Mouse (Mus musculus): ENCODE data around the gene Acaa1b.

The Acaa1b gene

GRCm38 (mm10) chr9:119156278-119157201 lies at the start of gene Acaa1b:
Gene Acaa1b (minus strand): TSS chr9:119157093.
- peak; percentile 15 to 16 for DNase-seq (ENCODE audit: low spot score in 2 of 2)

- DNase-seq (ENCODE audit: low spot score in 2 of 2), result no peak
Observed at GRCm38 (mm10) chr9:119206666-119207065, 49.8 kb upstream of the Acaa1b start.

GRCm38 (mm10) chr9:119205756-119206155 lies 48.9 kb upstream of the Acaa1b start:
- no peak for DNase-seq (ENCODE audit: low spot score in 2 of 2)

GRCm38 (mm10) chr9:119203617-119204016 lies 46.7 kb upstream of the Acaa1b start:
- no peak for DNase-seq (ENCODE audit: low spot score in 2 of 2)

GRCm38 (mm10) chr9:119201653-119202052 lies 44.8 kb upstream of the Acaa1b start:
- DNase-seq (ENCODE audit: low spot score in 2 of 2), result no peak

- DNase-seq (ENCODE audit: low spot score in 2 of 2), result no peak
Observed at GRCm38 (mm10) chr9:119199151-119199861, 42.4 kb upstream of the Acaa1b start.

GRCm38 (mm10) chr9:119192202-119192990 lies 35.5 kb upstream of the Acaa1b start:
- DNase-seq (ENCODE audit: low spot score in 2 of 2), result no peak

GRCm38 (mm10) chr9:119181241-119181728 lies 24.4 kb upstream of the Acaa1b start:
- DNase-seq (ENCODE audit: low spot score in 2 of 2), result peak in 1 of 2 experiments; percentile 6

- no peak for DNase-seq (ENCODE audit: low spot score in 2 of 2)
Observed at GRCm38 (mm10) chr9:119179292-119179691, 22.4 kb upstream of the Acaa1b start.

GRCm38 (mm10) chr9:119167608-119168007 lies 10.7 kb upstream of the Acaa1b start:
- no peak for DNase-seq (ENCODE audit: low spot score in 2 of 2)

- no peak for DNase-seq (ENCODE audit: low spot score in 2 of 2)
Observed at GRCm38 (mm10) chr9:119165548-119165947, 8.7 kb upstream of the Acaa1b start.

- DNase-seq (ENCODE audit: low spot score in 2 of 2), result no peak
Observed at GRCm38 (mm10) chr9:119164743-119165142, 7.8 kb upstream of the Acaa1b start.

- no peak for DNase-seq (ENCODE audit: low spot score in 2 of 2)
Observed at GRCm38 (mm10) chr9:119160689-119161088, 3.8 kb upstream of the Acaa1b start.

GRCm38 (mm10) chr9:119158861-119159260 lies 2.0 kb upstream of the Acaa1b start, which contains the start of gene Gm47289:
Gene Gm47289 (plus strand): TSS chr9:119159161.
- no peak for DNase-seq (ENCODE audit: low spot score in 2 of 2)

GRCm38 (mm10) chr9:119155826-119156225 lies 1.1 kb downstream of the Acaa1b start:
- DNase-seq (ENCODE audit: low spot score in 2 of 2), result no peak

- DNase-seq (ENCODE audit: low spot score in 2 of 2), result no peak
Observed at GRCm38 (mm10) chr9:119155416-119155815, 1.5 kb downstream of the Acaa1b start.

- DNase-seq (ENCODE audit: low spot score in 2 of 2), result no peak
Observed at GRCm38 (mm10) chr9:119151751-119152150, 5.1 kb downstream of the Acaa1b start.

GRCm38 (mm10) chr9:119149601-119150000 lies 7.3 kb downstream of the Acaa1b start:
- no peak for DNase-seq (ENCODE audit: low spot score in 2 of 2)

- DNase-seq (ENCODE audit: low spot score in 2 of 2), result no peak
Observed at GRCm38 (mm10) chr9:119146098-119146770, 10.7 kb downstream of the Acaa1b start.

- DNase-seq (ENCODE audit: low spot score in 2 of 2), result no peak
Observed at GRCm38 (mm10) chr9:119145638-119146037, 11.3 kb downstream of the Acaa1b start.

GRCm38 (mm10) chr9:119145137-119145536 lies 11.8 kb downstream of the Acaa1b start:
- DNase-seq (ENCODE audit: low spot score in 2 of 2), result no peak
